Mouse (Mus musculus) left cerebral cortex, postnatal 10 days (tissue): ENCODE data around the gene Spdl1. TPM values are rescaled to one million over a fixed set of nuclear protein-coding genes. Genes with fewer than 3 reads are reported as not detected.

Experiments used
- DNase-seq, 2 experiments: peaks; one replicate each; pipeline ENCODE4 v3.0.0; 2021 to 2022; ENCODE audit warnings: low spot score in 2 of 2, mixed read lengths in 1 of 2; ENCODE audit errors: extremely low spot score in 1 of 2
- intact Hi-C: fragments of 180-260 bp; cut with DNase I; formaldehyde crosslinking; loops from one replicate; pipeline ENCODE4 v1.15.1; 2025
- total RNA-seq, 2 experiments: library from RNA; stranded (reverse); gene quantifications; 2 replicates each; pipeline ENCODE4 v1.2.3; 2021

Spdl1 gene
- total RNA-seq, 2 experiments from 2014 or later: 0.81 to 0.95 TPM

GRCm38 (mm10) chr11:34770666-34771065 is 62.8 kb downstream of the Spdl1 start:
- DNase-seq: no peak
- intact Hi-C loops: no loop called here

GRCm38 (mm10) chr11:34769946-34770345 is 63.5 kb downstream of the Spdl1 start:
- DNase-seq: no peak
- intact Hi-C loops: no loop called here

GRCm38 (mm10) chr11:34769396-34769795 is 64.0 kb downstream of the Spdl1 start:
- no peak for DNase-seq
- intact Hi-C loops: no loop called here

- DNase-seq: no peak
These were observed 69.6 kb downstream of the Spdl1 start for GRCm38 (mm10) chr11:34763739-34764361.

GRCm38 (mm10) chr11:34762570-34763127 is 70.8 kb downstream of the Spdl1 start:
- no peak for DNase-seq
- intact Hi-C loops: no loop called here

More at GRCm38 (mm10) chr11:34763739-34764361, 69.6 kb downstream of the Spdl1 start:
- intact Hi-C loops: no loop called here

GRCm38 (mm10) chr11:34762125-34762524 is 71.3 kb downstream of the Spdl1 start:
- intact Hi-C loops: no loop called here
- DNase-seq: no peak

- intact Hi-C loops: no loop called here
These were observed 73.9 kb downstream of the Spdl1 start for GRCm38 (mm10) chr11:34759582-34759981.

More at GRCm38 (mm10) chr11:34759582-34759981, 73.9 kb downstream of the Spdl1 start:
- DNase-seq: no peak

Other genes with a start within 250 kb of the Spdl1 start
- 1 to 10 TPM; 3.5 to 3.6 TPM for gene Dock2, start 49.7 kb downstream of the Spdl1 start, total RNA-seq